Mouse (Mus musculus): ENCODE measurements around the gene Ntn3. TPM values are rescaled to one million over a fixed set of nuclear protein-coding genes. Genes with fewer than 3 reads are reported as not detected.

Ntn3 gene
- polyA plus RNA-seq, 1 experiment: 2.3 TPM

- TF ChIP-seq GATA1 (IDR thresholded peaks at IDR 0.05; ENCODE audit: low read length): no peak
These were observed 39.2 kb downstream of the Ntn3 start for GRCm38 (mm10) chr17:24170125-24170524.

- TF ChIP-seq GATA1 (IDR thresholded peaks at IDR 0.05; ENCODE audit: low read length): no peak
These were observed 39.8 kb downstream of the Ntn3 start, which contains the start of gene Atp6v0c for GRCm38 (mm10) chr17:24169317-24170065. TSS of gene Atp6v0c (minus strand) at chr17:24169702.

DNA sequence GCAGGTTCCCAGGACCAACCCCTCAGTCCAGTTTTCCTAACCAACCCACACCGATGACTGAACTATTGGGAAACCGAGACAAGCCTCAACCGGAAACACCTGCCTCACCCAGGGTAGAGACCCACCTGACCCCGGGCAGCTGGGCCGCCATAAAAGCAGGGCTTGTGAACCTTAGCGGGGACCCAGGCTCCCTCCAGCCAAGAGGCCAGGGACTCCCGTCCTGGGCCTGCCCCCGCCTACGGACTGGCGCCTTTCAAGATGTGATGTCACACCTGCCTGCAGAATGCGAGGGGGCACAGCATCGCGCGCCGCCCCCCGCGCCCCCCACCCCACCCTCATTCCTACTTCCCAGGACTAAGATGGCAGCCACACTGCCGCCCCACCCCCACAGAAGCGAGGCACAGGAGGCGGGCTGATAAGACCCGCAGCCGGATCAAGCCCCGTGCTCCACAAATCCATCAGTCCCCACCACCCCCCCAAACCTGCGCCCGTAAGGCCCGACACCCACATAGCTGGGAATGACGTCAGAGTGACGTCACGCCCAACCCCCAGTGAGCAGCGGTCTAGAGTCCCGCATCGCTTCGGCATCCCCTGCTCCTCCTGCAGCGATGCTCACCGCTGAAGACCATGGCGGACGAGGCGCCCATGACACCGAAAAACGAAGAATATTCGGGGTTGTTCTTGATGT is 40.6 kb downstream of the Ntn3 start:
- TF ChIP-seq GATA1 (IDR thresholded peaks at IDR 0.05; ENCODE audit: low read length): no peak

GRCm38 (mm10) chr17:24167891-24168505 is 41.3 kb downstream of the Ntn3 start:
- no peak for TF ChIP-seq GATA1 (IDR thresholded peaks at IDR 0.05; ENCODE audit: low read length)

DNA sequence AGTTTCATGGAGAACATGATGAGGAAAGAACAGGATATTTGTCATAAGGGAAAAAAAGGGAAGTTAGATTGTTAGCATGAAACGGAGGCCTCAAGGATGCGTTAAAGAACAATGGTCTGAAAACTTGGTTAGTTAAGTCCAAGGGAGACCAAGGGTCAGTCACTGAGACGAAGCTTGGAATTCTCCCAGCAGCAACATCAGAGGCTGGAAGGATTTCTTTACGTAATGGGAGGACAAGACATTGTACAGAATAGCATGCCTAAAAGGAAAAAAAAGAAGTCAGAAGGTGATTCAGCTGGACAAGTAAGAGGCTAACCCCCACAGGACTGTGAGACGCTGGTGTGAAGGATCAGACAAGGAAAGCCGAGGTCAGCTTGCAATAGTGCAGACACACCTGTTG is 42.2 kb downstream of the Ntn3 start:
- TF ChIP-seq GATA1 (IDR thresholded peaks at IDR 0.05; ENCODE audit: low read length): no peak

- TF ChIP-seq GATA1 (IDR thresholded peaks at IDR 0.05; ENCODE audit: low read length): no peak
These were observed 44.6 kb downstream of the Ntn3 start for GRCm38 (mm10) chr17:24164566-24165259.

DNA sequence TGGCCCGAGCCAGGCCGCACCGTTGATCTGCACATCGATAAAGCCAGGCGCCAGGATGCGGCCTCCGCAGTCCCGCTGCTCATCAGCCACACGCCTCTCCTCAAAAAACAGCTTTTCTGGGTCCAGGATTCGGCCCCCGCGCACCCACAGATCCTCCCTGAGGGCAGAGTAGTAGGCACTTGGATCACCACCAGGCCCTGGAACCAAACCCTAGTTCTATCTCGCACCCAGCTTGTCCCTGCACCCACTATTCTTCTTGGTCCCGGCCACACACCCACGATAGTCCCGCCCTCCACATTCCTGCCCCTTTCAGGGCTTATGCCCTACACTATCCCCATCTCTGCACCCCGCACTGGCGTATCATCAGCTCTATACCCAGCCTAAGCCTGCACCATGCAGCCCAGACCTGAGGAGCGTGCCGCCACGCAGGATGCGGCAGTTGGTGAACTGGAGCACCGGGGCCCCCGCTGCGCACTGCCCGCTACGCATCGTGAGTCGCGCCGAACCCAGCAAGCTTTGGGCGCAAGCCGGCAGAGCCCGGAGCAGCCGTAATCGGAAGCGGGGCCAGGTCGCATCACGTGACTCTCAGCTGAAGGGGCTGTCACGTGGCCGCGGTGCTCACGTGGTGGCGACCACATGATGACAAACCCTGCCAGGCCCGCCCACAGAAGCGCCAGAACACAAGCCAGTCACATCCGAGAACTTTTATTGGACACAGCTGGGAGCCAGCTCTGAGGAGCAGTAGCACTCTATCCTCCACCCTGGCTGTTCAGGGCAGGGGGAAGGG is 46.0 kb downstream of the Ntn3 start, which contains the start of gene Amdhd2:
Amdhd2 (minus strand) TSS at position 591 of the 787 bp plus-strand sequence.
- TF ChIP-seq GATA1 (IDR thresholded peaks at IDR 0.05; ENCODE audit: low read length): no peak

DNA sequence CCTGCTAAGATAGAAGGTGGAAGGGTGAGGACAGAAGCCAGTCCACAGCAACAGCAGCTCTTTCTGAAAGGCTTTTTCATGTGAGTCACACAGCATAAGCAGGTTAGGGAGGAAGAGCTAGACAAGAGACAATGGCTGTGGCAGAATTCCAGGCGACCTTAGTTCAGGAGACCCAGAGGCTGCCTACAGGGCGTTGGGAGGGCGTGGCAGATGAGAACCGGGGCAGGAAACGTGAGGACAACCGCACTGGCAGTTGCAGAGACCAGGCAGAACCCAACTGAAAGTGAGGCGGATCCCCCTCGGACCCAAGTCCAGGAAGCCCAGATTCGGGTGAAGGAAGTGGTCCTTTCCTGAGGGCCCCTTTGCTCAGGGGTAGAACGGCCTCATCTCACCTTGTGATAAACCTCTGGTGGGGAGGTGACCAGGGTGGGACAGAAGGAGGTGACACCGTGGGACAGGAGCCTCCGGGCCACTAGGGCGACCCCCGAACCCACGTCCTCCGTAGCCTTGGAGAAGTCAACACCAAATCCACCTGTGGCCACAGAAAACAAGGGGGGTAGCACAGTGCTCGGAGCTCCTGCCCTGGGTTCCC is 46.7 kb downstream of the Ntn3 start:
- TF ChIP-seq GATA1 (IDR thresholded peaks at IDR 0.05; ENCODE audit: low read length): no peak

DNA sequence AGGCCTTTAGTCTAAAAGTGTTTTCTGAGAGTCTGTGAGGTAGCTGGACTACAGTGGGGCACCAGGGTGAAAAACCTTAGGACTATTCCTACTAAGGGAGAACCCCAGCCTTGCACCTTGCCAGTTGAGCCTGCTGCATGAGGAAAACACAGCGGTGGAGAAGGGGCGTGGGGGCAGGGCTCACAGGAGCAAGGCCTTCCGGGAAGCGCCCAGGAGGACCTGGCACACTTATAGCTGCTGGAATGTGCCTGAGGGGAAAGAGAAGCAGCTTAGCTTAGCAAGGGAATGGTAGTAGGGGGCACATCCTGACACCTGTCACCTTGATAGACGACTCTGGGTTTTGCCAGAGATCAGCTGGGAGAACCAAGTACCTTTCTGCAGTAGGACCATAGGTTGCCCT is 47.9 kb downstream of the Ntn3 start:
- no peak for TF ChIP-seq GATA1 (IDR thresholded peaks at IDR 0.05; ENCODE audit: low read length)

- no peak for TF ChIP-seq GATA1 (IDR thresholded peaks at IDR 0.05; ENCODE audit: low read length)
These were observed 51.8 kb downstream of the Ntn3 start for GRCm38 (mm10) chr17:24157526-24157925.

- no peak for TF ChIP-seq GATA1 (IDR thresholded peaks at IDR 0.05; ENCODE audit: low read length)
These were observed 52.2 kb downstream of the Ntn3 start for GRCm38 (mm10) chr17:24157121-24157520.

DNA sequence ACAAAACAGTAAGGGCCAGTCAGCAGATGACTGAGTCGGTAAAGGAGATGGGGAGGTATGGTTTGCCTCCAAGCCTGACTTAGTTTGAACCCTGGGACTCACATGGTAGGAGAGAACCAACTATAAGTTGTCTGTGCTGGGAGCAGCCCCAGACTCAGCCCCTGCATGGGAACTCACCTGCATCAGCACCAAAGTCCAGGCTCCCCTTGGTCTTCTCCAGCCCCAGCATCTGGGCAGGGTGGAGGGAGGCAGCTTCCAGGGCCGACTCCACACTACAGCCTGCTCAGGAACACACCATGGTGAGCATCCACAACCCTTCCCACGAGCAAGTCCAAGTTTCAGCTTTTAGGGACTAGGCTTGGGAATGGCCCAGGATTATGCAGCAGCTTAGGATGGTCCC is 52.9 kb downstream of the Ntn3 start:
- no peak for TF ChIP-seq GATA1 (IDR thresholded peaks at IDR 0.05; ENCODE audit: low read length)

- no peak for TF ChIP-seq GATA1 (IDR thresholded peaks at IDR 0.05; ENCODE audit: low read length)
These were observed 53.6 kb downstream of the Ntn3 start for GRCm38 (mm10) chr17:24155742-24156141.

DNA sequence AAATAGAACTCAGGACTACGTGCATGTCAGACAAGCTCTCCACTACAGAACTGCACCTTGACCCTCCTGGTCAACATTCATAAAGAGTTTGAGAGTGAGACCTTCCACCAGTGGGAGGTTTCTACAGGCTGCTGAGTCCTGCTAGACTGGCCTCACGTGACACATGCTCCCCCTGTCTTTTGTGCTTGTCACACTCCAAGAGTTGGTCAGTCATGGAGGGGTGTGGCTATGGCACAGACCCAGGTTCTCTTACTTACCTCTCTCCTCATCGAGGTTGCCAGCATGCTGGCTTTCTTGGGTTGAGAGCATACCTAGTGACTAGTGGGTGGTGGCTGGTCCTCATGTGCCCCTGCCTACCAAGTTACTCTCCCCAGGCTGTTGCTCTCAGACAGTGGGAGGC is 54.9 kb downstream of the Ntn3 start:
- TF ChIP-seq GATA1 (IDR thresholded peaks at IDR 0.05; ENCODE audit: low read length): no peak

Other genes with a start within 250 kb of the Ntn3 start
- not detected in 2 replicates for gene Prss30, start 229.0 kb downstream of the Ntn3 start, polyA plus RNA-seq (2012)
- not detected in 2 replicates for gene Prss22, start 211.4 kb downstream of the Ntn3 start, polyA plus RNA-seq (2012)
- gene Prss27, start 171.4 kb downstream of the Ntn3 start, polyA plus RNA-seq (2012): not detected in 2 replicates
- gene Kctd5, start 136.0 kb downstream of the Ntn3 start, polyA plus RNA-seq (2012): 21.4 and 25.8 TPM in 2 replicates
- gene Pdpk1, start 58.6 kb downstream of the Ntn3 start, polyA plus RNA-seq (2012): 23.7 and 100 TPM in 2 replicates
- gene Amdhd2, start 45.8 kb downstream of the Ntn3 start, polyA plus RNA-seq (2012): 44.0 and 51.2 TPM in 2 replicates
- gene Atp6v0c, start 39.8 kb downstream of the Ntn3 start, polyA plus RNA-seq (2012): 119 and 331 TPM in 2 replicates
- 14.4 and 17.8 TPM in 2 replicates for gene Tbc1d24, start 4.0 kb downstream of the Ntn3 start, polyA plus RNA-seq (2012)
- gene Tedc2, start 11.3 kb upstream of the Ntn3 start, polyA plus RNA-seq (2012): 39.3 and 58.9 TPM in 2 replicates
- 66.1 and 78.9 TPM in 2 replicates for gene Ccnf, start 42.0 kb upstream of the Ntn3 start, polyA plus RNA-seq (2012)
- gene Abca17, start 141.5 kb upstream of the Ntn3 start, polyA plus RNA-seq (2012): not detected in 2 replicates
- 23.1 and 41.6 TPM in 2 replicates for gene Abca3, start 142.4 kb upstream of the Ntn3 start, polyA plus RNA-seq (2012)
- 301 and 446 TPM in 2 replicates for gene Rnps1, start 205.0 kb upstream of the Ntn3 start, polyA plus RNA-seq (2012)
- gene Eci1, start 217.1 kb upstream of the Ntn3 start, polyA plus RNA-seq (2012): 47.6 and 64.0 TPM in 2 replicates
- not detected in 2 replicates for gene Dnase1l2, start 233.6 kb upstream of the Ntn3 start, polyA plus RNA-seq (2012)